Comparison of ENCODE assay signal across 23 mouse cellular contexts in the genomic region with DNA sequence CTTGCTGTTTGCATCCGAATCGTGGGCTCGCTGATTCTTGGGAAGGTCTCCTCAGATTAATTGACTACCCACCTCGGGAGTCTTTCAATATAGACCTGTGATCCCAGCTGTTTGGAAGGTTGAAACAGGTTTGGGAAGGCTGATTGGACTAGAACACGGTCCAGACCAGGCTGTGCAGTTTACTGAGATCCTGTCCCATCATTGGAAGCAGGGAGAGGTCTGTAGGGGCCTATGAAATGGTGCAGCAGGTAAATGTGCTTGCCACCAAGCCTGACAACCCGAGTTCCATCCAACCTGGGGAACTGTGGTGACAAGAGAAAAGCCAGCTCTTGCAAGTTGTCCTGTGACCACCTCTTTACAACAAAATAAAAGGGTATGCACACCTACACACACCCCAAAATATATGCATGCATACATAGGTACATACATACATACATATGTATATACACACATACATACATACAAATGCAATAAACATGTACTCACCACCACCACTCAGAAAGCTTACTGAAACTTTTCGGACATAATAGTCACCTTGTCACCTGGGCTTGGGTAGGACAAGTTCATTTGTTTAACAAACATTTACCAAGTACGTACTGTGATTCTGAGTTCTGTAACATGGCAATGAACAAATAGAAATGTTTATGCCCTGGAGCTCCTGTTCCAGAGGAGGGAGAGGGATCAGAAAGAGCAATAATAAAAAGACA.
DNase-seq lines count a peak whose midpoint lies in the region; ATAC-seq and TF ChIP-seq lines count a peak whose summit lies in the region.
"Had no signal": no experiment of that assay in that cellular context is flagged by ENCODE, and none has a peak within 500 bp of the region (broad histone marks: within the 10 kb centered on the region; RNA-seq: fewer than 3 reads in every experiment).

No protein-coding gene starts in this region.

- no peak overlapping the region for H3K27ac ChIP-seq in heart, embryonic 10.5 days
- no peak overlapping the region for H3K27ac ChIP-seq in heart, embryonic 12.5 days (ENCODE audit: poor library complexity, severe bottlenecking)
- H3K27ac ChIP-seq in liver, adult 2 months (replicated peaks; ENCODE audit: insufficient read depth, low read depth, low read length), result peak overlapping the region; percentile 37
- peak overlapping the region; percentile 48 for H3K27ac ChIP-seq in intestine, embryonic 16.5 days (ENCODE audit: low read length)
- H3K27ac ChIP-seq in stomach, embryonic 16.5 days (ENCODE audit: low read length), result peak overlapping the region; percentile 41; the same call in 1 of the 2 replicates
- H3K27ac ChIP-seq: embryonic facial prominence, embryonic 10.5 days; forebrain, embryonic 15.5 days; hindbrain, embryonic 15.5 days; midbrain, embryonic 12.5 days had no signal

- no peaks in the 10 kb centered on the region for H3K4me1 ChIP-seq in heart, embryonic 10.5 days
- H3K4me1 ChIP-seq in heart, embryonic 12.5 days (replicated peaks), result peaks cover 4% of the 10 kb centered on the region; the same call in 1 of the 2 replicates
- H3K4me1 ChIP-seq in liver, adult 2 months (ENCODE audit: control insufficient read depth, insufficient read depth, low read length), result peaks cover 3% of the 10 kb centered on the region; the same call in 1 of the 2 replicates
- no peaks in the 10 kb centered on the region for H3K4me1 ChIP-seq in intestine, embryonic 16.5 days (ENCODE audit: control insufficient read depth, insufficient read depth, low read length)
- H3K4me1 ChIP-seq in stomach, embryonic 16.5 days (ENCODE audit: control insufficient read depth, insufficient read depth, low read length), result peaks cover 8% of the 10 kb centered on the region
- H3K4me1 ChIP-seq: hindbrain, embryonic 15.5 days had no signal

- peak; percentile 38 for DNase-seq in heart, embryonic 10.5 days (ENCODE audit: low spot score)
- DNase-seq in liver, adult 2 months (ENCODE audit: extremely low read depth, low read depth, low spot score), result no peak
- DNase-seq in liver, result no peak
- no peak for DNase-seq in ovary, postnatal 14 days (ENCODE audit: low spot score)
- DNase-seq: adrenal gland, postnatal 36 days; B cell, adult 2 months; cerebellum, adult 11-12 months; gastrocnemius, postnatal 25 days; lung, adult 2 months; lung, postnatal 14 days; retina, postnatal 1 day; right cerebral cortex, postnatal 25 days; thymus, adult 2 months had no signal

- H3K9me3 ChIP-seq in heart, embryonic 10.5 days, result no peaks in the 10 kb centered on the region
- no peaks in the 10 kb centered on the region for H3K9me3 ChIP-seq in heart, embryonic 12.5 days (replicated peaks)
- H3K9me3 ChIP-seq in intestine, embryonic 16.5 days (ENCODE audit: control insufficient read depth, low read length), result no peaks in the 10 kb centered on the region
- H3K9me3 ChIP-seq in stomach, embryonic 16.5 days (replicated peaks; ENCODE audit: control insufficient read depth, low read length), result no peaks in the 10 kb centered on the region
- H3K9me3 ChIP-seq: embryonic facial prominence, embryonic 10.5 days; forebrain, embryonic 15.5 days; G1E; hindbrain, embryonic 15.5 days; midbrain, embryonic 12.5 days had no signal

- no peak overlapping the region for H3K4me2 ChIP-seq in heart, embryonic 12.5 days
- H3K4me2 ChIP-seq in intestine, embryonic 16.5 days (ENCODE audit: low read depth, low read length), result no peak overlapping the region; the same call in 1 of the 2 replicates
- H3K4me2 ChIP-seq in stomach, embryonic 16.5 days (ENCODE audit: low read depth, low read length), result no peak overlapping the region
- H3K4me2 ChIP-seq: forebrain, embryonic 15.5 days; hindbrain, embryonic 15.5 days; midbrain, embryonic 12.5 days had no signal

- no peak for ATAC-seq in heart, embryonic 12.5 days (ENCODE audit: insufficient number of reproducible peaks, low FRiP score)
- ATAC-seq in intestine, embryonic 16.5 days, result peak; percentile 34
- ATAC-seq in stomach, embryonic 16.5 days (ENCODE audit: insufficient read depth, low FRiP score), result no peak
- ATAC-seq: forebrain, embryonic 15.5 days; Patski had no signal

- no peak overlapping the region for H3K4me3 ChIP-seq in heart, embryonic 10.5 days
- no peak overlapping the region for H3K4me3 ChIP-seq in heart, embryonic 12.5 days
- H3K4me3 ChIP-seq in liver, adult 2 months (ENCODE audit: insufficient read depth, low read depth, low read length), result no peak overlapping the region
- H3K4me3 ChIP-seq in intestine, embryonic 16.5 days (ENCODE audit: low read length), result no peak overlapping the region
- no peak overlapping the region for H3K4me3 ChIP-seq in stomach, embryonic 16.5 days (replicated peaks; ENCODE audit: low read length)
- H3K4me3 ChIP-seq: embryonic facial prominence, embryonic 10.5 days; forebrain, embryonic 15.5 days; hindbrain, embryonic 15.5 days; midbrain, embryonic 12.5 days had no signal

- no peak for TF ChIP-seq POLR2A in liver, adult 2 months (IDR thresholded peaks at IDR 0.05; ENCODE audit: extremely low read depth, insufficient read depth, low read length)

- 93% methylated on average over 8 of the region's 8 CpGs for WGBS in heart, embryonic 10.5 days
- 87% methylated on average over 8 of the region's 8 CpGs for WGBS in heart, embryonic 12.5 days
- WGBS in liver, adult 2 months, result 47% methylated on average over 8 of the region's 8 CpGs
- 90% methylated on average over 8 of the region's 8 CpGs for WGBS in intestine, embryonic 16.5 days
- WGBS in stomach, embryonic 16.5 days, result 80% methylated on average over 8 of the region's 8 CpGs

- no peak overlapping the region for H3K9ac ChIP-seq in heart, embryonic 12.5 days
- H3K9ac ChIP-seq in liver, adult 2 months (ENCODE audit: low read depth, low read length), result no peak overlapping the region
- no peak overlapping the region for H3K9ac ChIP-seq in intestine, embryonic 16.5 days (ENCODE audit: low read depth, low read length)
- H3K9ac ChIP-seq in stomach, embryonic 16.5 days (ENCODE audit: low read length), result no peak overlapping the region
- H3K9ac ChIP-seq: forebrain, embryonic 15.5 days; hindbrain, embryonic 15.5 days; midbrain, embryonic 12.5 days had no signal

- no peaks in the 10 kb centered on the region for H3K36me3 ChIP-seq in heart, embryonic 10.5 days
- peaks cover 6% of the 10 kb centered on the region; the same call in 1 of the 2 replicates for H3K36me3 ChIP-seq in heart, embryonic 12.5 days
- H3K36me3 ChIP-seq in liver, adult 2 months (ENCODE audit: control insufficient read depth, insufficient read depth, low read length), result peaks cover 2% of the 10 kb centered on the region; the same call in 1 of the 2 replicates
- 0 out of 2 replicates have a peak, but pooled peaks cover 3% of the 10 kb centered on the region for H3K36me3 ChIP-seq in intestine, embryonic 16.5 days (ENCODE audit: control insufficient read depth, insufficient read depth, low read length)
- no peaks in the 10 kb centered on the region for H3K36me3 ChIP-seq in stomach, embryonic 16.5 days (ENCODE audit: control insufficient read depth, insufficient read depth, low read length)
- H3K36me3 ChIP-seq: embryonic facial prominence, embryonic 10.5 days; forebrain, embryonic 15.5 days; G1E; hindbrain, embryonic 15.5 days; midbrain, embryonic 12.5 days had no signal

- no peaks in the 10 kb centered on the region for H3K79me2 ChIP-seq in liver, adult 2 months (ENCODE audit: control insufficient read depth, insufficient read depth, low read length)

- no peaks in the 10 kb centered on the region for H3K27me3 ChIP-seq in heart, embryonic 10.5 days (ENCODE audit: insufficient read depth, poor library complexity, severe bottlenecking)
- H3K27me3 ChIP-seq in heart, embryonic 12.5 days (replicated peaks), result no peaks in the 10 kb centered on the region
- H3K27me3 ChIP-seq in liver, adult 2 months (ENCODE audit: control insufficient read depth, insufficient read depth, low read length), result no peaks in the 10 kb centered on the region
- no peaks in the 10 kb centered on the region for H3K27me3 ChIP-seq in intestine, embryonic 16.5 days (replicated peaks; ENCODE audit: control insufficient read depth, insufficient read depth, low read length)
- no peaks in the 10 kb centered on the region for H3K27me3 ChIP-seq in stomach, embryonic 16.5 days (ENCODE audit: control insufficient read depth, insufficient read depth, low read length)
- H3K27me3 ChIP-seq: CH12.LX; forebrain, embryonic 15.5 days; hindbrain, embryonic 15.5 days; midbrain, embryonic 12.5 days; Patski had no signal

- TF ChIP-seq CTCF in liver, adult 2 months (IDR thresholded peaks at IDR 0.05; ENCODE audit: low read depth, low read length), result no peak

Comparison
In these comparisons a context has a peak if more than half of its experiments do, and no peak if none do; other contexts are left out.
1. H3K27ac ChIP-seq: peak in liver, adult 2 months (single experiment), intestine, embryonic 16.5 days (single experiment) and stomach, embryonic 16.5 days (single experiment); none in heart, embryonic 10.5 days (single experiment) and heart, embryonic 12.5 days (single experiment).